Mouse (Mus musculus) limb, embryonic 11.5 days (tissue): Measurements from ENCODE around the gene Baz1b. TPM values are rescaled to one million over a fixed set of nuclear protein-coding genes. Genes with fewer than 3 reads are reported as not detected.
A peak's percentile ranks its signal among the peaks of the same experiment; 100 is the strongest.

ENCODE experiments used
- ATAC-seq: fragments of 200-750 bp; cut with Nextera tagmentation; 2 replicates; pipeline ENCODE4 v1.8.0; 2017; ENCODE audit warnings: low read depth; ENCODE audit not compliant: insufficient number of reproducible peaks, low FRiP score, low TSS enrichment
- DNase-seq: peaks from one replicate; pipeline ENCODE4 v3.0.0-alpha.2; 2015; ENCODE audit warnings: low spot score
- H3K27ac ChIP-seq: fragments of 300-500 bp; sonication (generic); replicated peaks from 2 replicates; pipeline ENCODE4 v1.5.1; 2014; ENCODE audit warnings: low read depth, mild to moderate bottlenecking, low read length
- H3K27me3 ChIP-seq: fragments of 300-500 bp; sonication (generic); 2 replicates; pipeline ENCODE4 v1.6.1; 2014; ENCODE audit warnings: mild to moderate bottlenecking, low read length, mixed read lengths; ENCODE audit not compliant: control insufficient read depth, insufficient read depth
- H3K36me3 ChIP-seq: fragments of 300-500 bp; sonication (generic); 2 replicates; pipeline ENCODE4 v1.6.1; 2014; ENCODE audit warnings: mild to moderate bottlenecking, low read length, moderate library complexity, mixed read lengths; ENCODE audit not compliant: control insufficient read depth, insufficient read depth
- H3K4me1 ChIP-seq: fragments of 300-500 bp; sonication (generic); 2 replicates; pipeline ENCODE4 v1.6.1; 2014; ENCODE audit warnings: low read length, mixed read lengths; ENCODE audit not compliant: control insufficient read depth, insufficient read depth
- H3K4me2 ChIP-seq: fragments of 300-500 bp; sonication (generic); 2 replicates; pipeline ENCODE4 v1.6.1; 2014; ENCODE audit warnings: low read depth, mild to moderate bottlenecking, moderate library complexity; ENCODE audit not compliant: severe bottlenecking
- H3K4me3 ChIP-seq: fragments of 300-500 bp; sonication (generic); 2 replicates; pipeline ENCODE4 v1.5.1; 2014; ENCODE audit warnings: low read depth, low read length
- H3K9ac ChIP-seq: fragments of 300-500 bp; sonication (generic); 2 replicates; pipeline ENCODE4 v1.6.1; 2014; ENCODE audit warnings: mild to moderate bottlenecking, low read length
- H3K9me3 ChIP-seq: fragments of 300-500 bp; sonication (generic); 2 replicates; pipeline ENCODE4 v1.6.1; 2016; ENCODE audit warnings: low read length; ENCODE audit not compliant: control insufficient read depth
- WGBS: fragments of 180-500 bp; shearing (Covaris S2); extraction: QIAGEN DNeasy Blood & Tissue Kit; methylation state at CpG from one replicate; pipeline ENCODE4 v1.1.7; 2014; 5-methylcytosine and 5-hydroxymethylcytosine counted together
- polyA plus RNA-seq: library from polyadenylated mRNA; unstranded; fragments of >200 nt; fragmentation: Nextera tagmentation; extraction: Ambion mirVana; gene quantifications from 2 replicates; pipeline ENCODE4 v1.2.1, GENCODE M21; 2014

Gene Baz1b
- polyA plus RNA-seq, 1 experiment from 2014 or later, result 71.5 TPM

GRCm38 (mm10) chr5:135230186-135230585 is 43.1 kb downstream of the Baz1b start:
- Histone ChIP-seq H3K9ac (no peak overlapping the region), H3K4me3 (no peak overlapping the region), H3K9me3 (no peaks in the 10 kb centered on the region), H3K4me2 (no peak overlapping the region), H3K4me1 (no peaks in the 10 kb centered on the region), H3K27ac (no peak overlapping the region), H3K36me3 (peaks cover 42% of the 10 kb centered on the region), H3K27me3 (no peaks in the 10 kb centered on the region)
- no peak for DNase-seq
- 85% methylated on average over 4 of the region's 4 CpGs for WGBS
- no peak for ATAC-seq

GRCm38 (mm10) chr5:135233166-135233920 is 46.3 kb downstream of the Baz1b start:
- H3K36me3 ChIP-seq, result peaks cover 45% of the 10 kb centered on the region; the same call in 1 of the 2 replicates
- 94% methylated on average over 8 of the region's 8 CpGs for whole genome bisulfite sequencing
- no peak overlapping the region for H3K4me3 ChIP-seq
- no peak overlapping the region for H3K9ac ChIP-seq
- H3K27ac ChIP-seq, result no peak overlapping the region
- no peak overlapping the region for H3K4me2 ChIP-seq
- no peaks in the 10 kb centered on the region for H3K4me1 ChIP-seq
- DNase-seq (no peak), ATAC-seq (no peak)
- H3K9me3 ChIP-seq, result no peaks in the 10 kb centered on the region
- H3K27me3 ChIP-seq, result no peaks in the 10 kb centered on the region

- Histone ChIP-seq H3K27me3 (no peaks in the 10 kb centered on the region), H3K9me3 (no peaks in the 10 kb centered on the region), H3K9ac (no peak overlapping the region), H3K4me1 (no peaks in the 10 kb centered on the region), H3K27ac (no peak overlapping the region), H3K4me2 (no peak overlapping the region), H3K36me3 (peaks cover 54% of the 10 kb centered on the region), H3K4me3 (no peak overlapping the region)
- WGBS, result 61% methylated on average over 2 of the region's 2 CpGs
- ATAC-seq (no peak), DNase-seq (peak; percentile 82)
Observed at GRCm38 (mm10) chr5:135236571-135236970, 49.5 kb downstream of the Baz1b start.

- H3K4me3 ChIP-seq, result no peak overlapping the region
- no peak for DNase-seq
Observed at GRCm38 (mm10) chr5:135238832-135239231, 51.8 kb downstream of the Baz1b start.

GRCm38 (mm10) chr5:135241474-135241873 is 54.4 kb downstream of the Baz1b start:
- H3K4me3 ChIP-seq, result no peak overlapping the region
- DNase-seq (no peak), ATAC-seq (no peak)
- H3K9ac ChIP-seq, result no peak overlapping the region
- H3K27me3 ChIP-seq, result no peaks in the 10 kb centered on the region
- H3K4me1 ChIP-seq, result no peaks in the 10 kb centered on the region
- 89% methylated on average over 1 of the region's 1 CpGs for WGBS
- no peak overlapping the region for H3K27ac ChIP-seq
- H3K9me3 ChIP-seq, result no peaks in the 10 kb centered on the region
- H3K36me3 ChIP-seq, result peaks cover 70% of the 10 kb centered on the region
- no peak overlapping the region for H3K4me2 ChIP-seq

More at GRCm38 (mm10) chr5:135238832-135239231, 51.8 kb downstream of the Baz1b start:
- ATAC-seq, result no peak
- no peak overlapping the region for H3K4me2 ChIP-seq
- H3K36me3 ChIP-seq, result peaks cover 67% of the 10 kb centered on the region
- H3K27ac ChIP-seq, result no peak overlapping the region
- WGBS, result 93% methylated on average over 2 of the region's 2 CpGs
- no peaks in the 10 kb centered on the region for H3K27me3 ChIP-seq
- H3K9me3 ChIP-seq, result no peaks in the 10 kb centered on the region
- H3K9ac ChIP-seq, result no peak overlapping the region
- no peaks in the 10 kb centered on the region for H3K4me1 ChIP-seq

GRCm38 (mm10) chr5:135242136-135242535 is 55.1 kb downstream of the Baz1b start:
- no peaks in the 10 kb centered on the region for H3K27me3 ChIP-seq
- DNase-seq, result no peak
- 82% methylated on average over 12 of the region's 12 CpGs for WGBS
- H3K36me3 ChIP-seq, result peaks cover 66% of the 10 kb centered on the region
- no peaks in the 10 kb centered on the region for H3K4me1 ChIP-seq
- H3K9me3 ChIP-seq, result no peaks in the 10 kb centered on the region
- ATAC-seq, result no peak
- H3K9ac ChIP-seq, result no peak overlapping the region
- H3K27ac ChIP-seq, result no peak overlapping the region
- no peak overlapping the region for H3K4me2 ChIP-seq
- H3K4me3 ChIP-seq, result no peak overlapping the region

- no peaks in the 10 kb centered on the region for H3K9me3 ChIP-seq
- H3K9ac ChIP-seq, result no peak overlapping the region
- 92% methylated on average over 3 of the region's 3 CpGs for WGBS
Observed at GRCm38 (mm10) chr5:135242608-135243007, 55.5 kb downstream of the Baz1b start.

GRCm38 (mm10) chr5:135243166-135243565 is 56.1 kb downstream of the Baz1b start:
- Histone ChIP-seq H3K27me3 (no peaks in the 10 kb centered on the region), H3K4me1 (no peaks in the 10 kb centered on the region), H3K36me3 (peaks cover 57% of the 10 kb centered on the region), H3K9ac (no peak overlapping the region), H3K27ac (no peak overlapping the region), H3K9me3 (no peaks in the 10 kb centered on the region), H3K4me2 (no peak overlapping the region), H3K4me3 (no peak overlapping the region)
- 91% methylated on average over 1 of the region's 1 CpGs for WGBS
- DNase-seq, result no peak
- no peak for ATAC-seq

More at GRCm38 (mm10) chr5:135242608-135243007, 55.5 kb downstream of the Baz1b start:
- peaks cover 63% of the 10 kb centered on the region for H3K36me3 ChIP-seq
- no peaks in the 10 kb centered on the region for H3K4me1 ChIP-seq
- H3K27ac ChIP-seq, result no peak overlapping the region
- no peak overlapping the region for H3K4me3 ChIP-seq
- DNase-seq (no peak), ATAC-seq (no peak)
- H3K27me3 ChIP-seq, result no peaks in the 10 kb centered on the region
- H3K4me2 ChIP-seq, result no peak overlapping the region
